Mouse (Mus musculus): Measurements from ENCODE around the gene Aldh3a2.

DNA sequence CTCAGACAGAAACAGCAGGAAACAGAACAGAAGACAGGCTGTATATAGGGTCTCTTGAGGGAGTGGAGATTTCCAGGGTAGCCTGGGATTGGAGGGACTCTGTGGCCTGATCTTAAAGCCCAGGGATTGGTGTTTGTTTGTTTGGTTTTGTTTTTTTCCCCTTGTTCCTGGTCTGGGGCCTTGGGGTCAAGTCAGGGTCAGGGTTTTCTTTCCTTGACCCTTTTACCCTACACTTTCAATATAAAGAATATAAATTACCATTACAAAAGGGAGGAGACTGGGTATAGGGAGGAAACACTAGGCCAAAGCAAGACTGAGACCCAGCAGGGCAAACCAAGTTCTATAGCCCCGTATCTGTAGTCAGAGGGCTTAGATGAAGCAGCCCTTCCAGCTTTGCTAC, 29.3 kb upstream of the Aldh3a2 start:
- TF ChIP-seq EP300 (IDR thresholded peaks at IDR 0.05; ENCODE audit: low read depth in 1 of 2, low read length in 2 of 2): no peak
- no peak for TF ChIP-seq CTCF (IDR thresholded peaks at IDR 0.05 in 2 of 3, conservative IDR thresholded peaks at IDR 0.05 in 1 of 3; ENCODE audit: control insufficient read depth in 1 of 3, insufficient read depth in 1 of 3, low read depth in 2 of 3, low read length in 3 of 3, poor library complexity in 1 of 3, severe bottlenecking in 1 of 3)
- TF ChIP-seq SMC3 (IDR thresholded peaks at IDR 0.05; ENCODE audit: low read depth, low read length): no peak
- TF ChIP-seq CHD2 (IDR thresholded peaks at IDR 0.05; ENCODE audit: low read length): no peak
- TF ChIP-seq POLR2A (IDR thresholded peaks at IDR 0.05; ENCODE audit: control insufficient read depth in 1 of 2, insufficient read depth in 1 of 2, low read depth in 1 of 2, low read length in 2 of 2, poor library complexity in 1 of 2): no peak
- TF ChIP-seq HCFC1 (IDR thresholded peaks at IDR 0.05; ENCODE audit: low read depth, low read length): no peak
- no peak for TF ChIP-seq UBTF (IDR thresholded peaks at IDR 0.05; ENCODE audit: borderline replicate concordance, insufficient read depth, low read depth, low read length)
- TF ChIP-seq ZNF384 (IDR thresholded peaks at IDR 0.05; ENCODE audit: low read depth, low read length): no peak
- no peak for TF ChIP-seq MXI1 (IDR thresholded peaks at IDR 0.05; ENCODE audit: low read depth, low read length)
- no peak for TF ChIP-seq SIN3A (IDR thresholded peaks at IDR 0.05; ENCODE audit: low read length)
- TF ChIP-seq POLR2AphosphoS5 (IDR thresholded peaks at IDR 0.05; ENCODE audit: borderline replicate concordance, low read depth, low read length): no peak
- TF ChIP-seq USF2 (IDR thresholded peaks at IDR 0.05; ENCODE audit: borderline replicate concordance in 1 of 2, insufficient read depth in 1 of 2, low read depth in 1 of 2, low read length in 2 of 2): no peak
- no peak for TF ChIP-seq RAD21 (IDR thresholded peaks at IDR 0.05; ENCODE audit: low read depth, low read length)
- no peak for TF ChIP-seq GATA1 (IDR thresholded peaks at IDR 0.05; ENCODE audit: low read depth, low read length)

Data from MEL (cell line).